In the genomic region with DNA sequence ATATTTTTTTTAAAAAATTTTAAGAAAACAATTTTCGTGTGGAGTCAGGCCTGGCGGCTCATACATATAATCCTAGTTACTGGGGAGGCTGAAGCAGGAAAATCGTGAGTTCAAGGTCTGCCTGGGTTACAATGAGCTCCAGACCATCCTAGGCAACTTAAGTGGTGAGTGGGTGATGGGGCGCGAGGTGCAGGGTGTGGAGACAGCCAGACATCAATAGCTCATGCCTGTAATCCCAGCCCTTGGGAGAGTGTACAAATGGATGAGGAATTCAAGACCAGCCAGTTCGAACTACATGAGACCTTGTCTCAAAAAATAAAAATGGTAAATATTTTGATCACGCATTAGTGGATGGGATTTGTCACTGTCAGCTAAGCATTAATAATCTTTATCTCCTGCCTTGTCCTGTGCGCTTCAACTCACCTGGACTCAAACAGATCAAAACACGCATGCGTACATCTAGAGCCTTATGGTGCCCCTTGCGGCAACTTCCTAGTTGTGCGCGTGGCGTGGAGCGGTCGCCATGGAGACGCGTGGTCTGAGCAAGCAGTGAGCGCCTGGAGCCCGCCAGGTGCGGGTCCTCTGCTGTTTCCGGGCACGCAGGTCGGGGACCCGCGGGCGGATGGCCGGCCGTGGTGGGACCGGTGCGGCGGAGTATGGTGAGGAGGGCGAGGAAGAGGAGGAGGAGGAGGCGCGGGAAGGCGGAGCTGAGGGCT, we compare ENCODE assay signal across 9 mouse cellular contexts. TPM values are rescaled to one million over a fixed set of nuclear protein-coding genes. Genes with fewer than 3 reads are reported as not detected.
DNase-seq lines count a peak whose midpoint lies in the region; ATAC-seq and TF ChIP-seq lines count a peak whose summit lies in the region.
"Had no signal": no experiment of that assay in that cellular context is flagged by ENCODE, and none has a peak within 500 bp of the region (broad histone marks: within the 10 kb centered on the region; RNA-seq: fewer than 3 reads in every experiment).

A gene (plus strand): TSS at position 473 of the 716 bp plus-strand sequence.

- DNase-seq in WW6 (ENCODE audit: low read depth, low spot score): peak; percentile 89
- peak; percentile 32 to 56 for DNase-seq in gastrocnemius, adult 8-10 months (ENCODE audit: low spot score in 2 of 2)
- DNase-seq in hindlimb bud, embryonic 11.5 days (ENCODE audit: extremely low spot score, low read depth, low spot score): peak; percentile 66
- peak; percentile 80 to 83 for DNase-seq in left cerebral cortex, adult 2 months (ENCODE audit: extremely low spot score in 1 of 2, low spot score in 2 of 2)
- DNase-seq in right cerebral cortex, adult 2 months (ENCODE audit: low spot score in 2 of 2): peak; percentile 85 to 88
- DNase-seq in urinary bladder, postnatal 10 days (ENCODE audit: low spot score): peak; percentile 26

- peak; percentile 91 for ATAC-seq in common myeloid progenitor, adult 5-6 weeks (replicated peaks; ENCODE audit: low read depth, poor library complexity, severe bottlenecking)
- peak; percentile 97 for ATAC-seq in megakaryocyte, adult 5-6 weeks (ENCODE audit: poor library complexity, severe bottlenecking)

- 0 out of 2 replicates have a peak within 1 kb of the TSS, but pooled peaks have one; percentile 17 for H3K27ac ChIP-seq in left cerebral cortex, adult 2 months

- H3K4me3 ChIP-seq in left cerebral cortex, adult 2 months: peak within 1 kb of the TSS; percentile 58
- H3K4me3 ChIP-seq: myocyte had no signal

- intact Hi-C loops in left cerebral cortex, adult 2 months (cut with DNase I): loop anchor here (10.0 kb wide), 1 partner anchor 165 kb away; no protein-coding TSS in a partner anchor

- peak; percentile 67 for TF ChIP-seq CTCF in left cerebral cortex, adult 2 months (IDR thresholded peaks at IDR 0.05)

RNA-seq across cellular contexts. Expression of the gene that starts here (rescaled TPM):
- not detected in 2 replicates for total RNA-seq in common myeloid progenitor, adult 5-6 weeks (2017)
- not detected for total RNA-seq in gastrocnemius, adult 8-10 months (2022)
- total RNA-seq in left cerebral cortex, adult 2 months (2021): 1 to 10 TPM; 2.7 to 3.9 TPM
- total RNA-seq in megakaryocyte, adult 5-6 weeks (2015): not detected in 2 replicates
- total RNA-seq in megakaryocyte, adult 5-6 weeks (2017): not detected in 2 replicates

Comparison
In these comparisons a context has a peak if more than half of its experiments do, and no peak if none do; other contexts are left out.
1. Peak in every context shown above with its lines: DNase-seq, ATAC-seq, H3K4me3 ChIP-seq and H3K27ac ChIP-seq.
2. Peak in ATAC-seq in common myeloid progenitor, adult 5-6 weeks; RNA of the gene not detected or under 1 TPM.
3. Peak in DNase-seq in gastrocnemius, adult 8-10 months; RNA of the gene not detected or under 1 TPM.
4. Peak in ATAC-seq in megakaryocyte, adult 5-6 weeks; RNA of the gene not detected or under 1 TPM.
5. DNase-seq: peak in every context shown above with its lines; median percentile 89 in WW6; 86 in right cerebral cortex, adult 2 months; 82 in left cerebral cortex, adult 2 months; 66 in hindlimb bud, embryonic 11.5 days; 44 in gastrocnemius, adult 8-10 months; 26 in urinary bladder, postnatal 10 days.